Mouse (Mus musculus): ENCODE measurements around the gene Pcdh8. TPM values are rescaled to one million over a fixed set of nuclear protein-coding genes. Genes with fewer than 3 reads are reported as not detected.

Gene Pcdh8
- polyA plus RNA-seq, 1 experiment from 2014 or later, result 1.4 TPM

DNA sequence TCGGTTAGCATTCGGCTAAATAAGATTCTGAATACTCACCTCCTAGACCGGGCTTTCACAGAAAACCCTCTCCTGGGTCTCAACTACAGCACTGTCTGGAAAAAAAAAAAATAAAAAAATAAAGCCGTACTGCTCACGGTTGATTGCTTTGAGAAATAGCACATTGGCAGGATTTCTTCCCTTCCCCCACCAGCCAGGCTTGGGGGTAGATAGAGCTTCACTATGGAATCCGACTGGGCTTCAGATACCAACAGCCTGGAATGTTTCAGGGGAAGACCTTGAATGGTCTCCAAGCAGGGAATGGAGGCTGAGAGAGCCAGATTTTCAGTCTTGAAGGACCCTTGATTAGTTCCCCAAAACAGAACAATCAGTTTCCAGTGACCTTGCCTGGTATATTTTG, 34.3 kb downstream of the Pcdh8 start:
- 47% methylated on average over 6 of the region's 6 CpGs for WGBS

GRCm38 (mm10) chr14:79733501-79733900, 37.6 kb downstream of the Pcdh8 start:
- no peak for ATAC-seq (replicated peaks; ENCODE audit: low FRiP score, low read depth)

More for the DNA sequence above, 34.3 kb downstream of the Pcdh8 start:
- DNase-seq (ENCODE audit: low spot score) (peak; percentile 15), ATAC-seq (replicated peaks; ENCODE audit: low FRiP score, low read depth) (no peak)
- H3K27me3 ChIP-seq (ENCODE audit: insufficient read depth, low read length), result no peaks in the 10 kb centered on the region
- no peak overlapping the region for H3K4me2 ChIP-seq (ENCODE audit: low read length)
- TF ChIP-seq CTCF (IDR thresholded peaks at IDR 0.05; ENCODE audit: low read depth), result no peak
- no peaks in the 10 kb centered on the region for H3K9me3 ChIP-seq (replicated peaks; ENCODE audit: low read length)
- H3K27ac ChIP-seq, result no peak overlapping the region
- no peaks in the 10 kb centered on the region for H3K36me3 ChIP-seq (ENCODE audit: insufficient read depth, low read length)
- H3K9ac ChIP-seq (ENCODE audit: low read depth, low read length), result no peak overlapping the region
- no peak overlapping the region for H3K4me3 ChIP-seq (replicated peaks; ENCODE audit: low read depth, low read length)
- H3K4me1 ChIP-seq (replicated peaks; ENCODE audit: insufficient read depth, low read length), result no peaks in the 10 kb centered on the region

GRCm38 (mm10) chr14:79728811-79729210, 42.3 kb downstream of the Pcdh8 start:
- Histone ChIP-seq H3K9ac (ENCODE audit: low read depth, low read length) (no peak overlapping the region), H3K4me3 (replicated peaks; ENCODE audit: low read depth, low read length) (no peak overlapping the region), H3K27me3 (ENCODE audit: insufficient read depth, low read length) (no peaks in the 10 kb centered on the region), H3K4me2 (ENCODE audit: low read length) (no peak overlapping the region), H3K4me1 (replicated peaks; ENCODE audit: insufficient read depth, low read length) (no peaks in the 10 kb centered on the region), H3K27ac (no peak overlapping the region), H3K9me3 (replicated peaks; ENCODE audit: low read length) (no peaks in the 10 kb centered on the region), H3K36me3 (ENCODE audit: insufficient read depth, low read length) (no peaks in the 10 kb centered on the region)
- DNase-seq (ENCODE audit: low spot score) (no peak), ATAC-seq (replicated peaks; ENCODE audit: low FRiP score, low read depth) (no peak)
- 72% methylated on average over 6 of the region's 6 CpGs for WGBS
- TF ChIP-seq CTCF (IDR thresholded peaks at IDR 0.05; ENCODE audit: low read depth), result no peak

More at GRCm38 (mm10) chr14:79733501-79733900, 37.6 kb downstream of the Pcdh8 start:
- Histone ChIP-seq H3K9me3 (replicated peaks; ENCODE audit: low read length) (no peaks in the 10 kb centered on the region), H3K27ac (no peak overlapping the region), H3K4me3 (replicated peaks; ENCODE audit: low read depth, low read length) (no peak overlapping the region), H3K27me3 (ENCODE audit: insufficient read depth, low read length) (no peaks in the 10 kb centered on the region), H3K4me1 (replicated peaks; ENCODE audit: insufficient read depth, low read length) (no peaks in the 10 kb centered on the region), H3K36me3 (ENCODE audit: insufficient read depth, low read length) (no peaks in the 10 kb centered on the region), H3K4me2 (ENCODE audit: low read length) (no peak overlapping the region), H3K9ac (ENCODE audit: low read depth, low read length) (no peak overlapping the region)
- WGBS, result 80% methylated on average over 6 of the region's 6 CpGs
- TF ChIP-seq CTCF (IDR thresholded peaks at IDR 0.05; ENCODE audit: low read depth), result no peak
- no peak for DNase-seq (ENCODE audit: low spot score)

DNA sequence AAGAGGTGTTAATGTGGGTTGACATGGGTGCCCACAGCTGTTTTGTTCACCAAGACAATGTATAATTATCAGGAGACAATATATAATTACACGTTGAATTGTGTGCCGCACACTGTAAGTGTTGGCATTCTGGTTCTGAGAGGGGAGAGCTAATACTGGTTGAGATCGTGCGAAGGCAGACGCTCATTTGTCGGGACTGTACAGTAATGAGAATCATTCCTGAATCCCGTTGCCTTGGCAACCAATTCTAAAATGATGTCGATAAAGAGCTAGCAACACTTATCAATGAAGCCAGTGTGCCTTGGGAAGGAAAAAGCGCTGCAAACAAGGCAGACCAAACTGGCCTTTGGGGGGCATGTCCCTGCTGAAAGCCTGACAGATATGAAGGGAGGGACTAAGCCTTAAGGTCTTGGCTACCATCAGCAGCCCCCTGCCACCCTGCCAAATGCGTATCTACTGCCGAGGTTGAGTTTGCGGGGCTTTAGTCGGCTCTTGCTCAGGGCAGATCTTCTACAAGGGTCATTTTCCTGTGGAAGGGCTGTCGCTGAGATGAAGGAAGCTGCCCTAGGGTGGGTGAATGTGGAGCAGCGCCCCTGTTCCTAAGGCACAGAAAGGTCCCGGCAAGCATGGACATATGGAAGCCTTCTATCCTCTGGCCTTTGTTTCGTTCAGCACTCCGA, 47.0 kb downstream of the Pcdh8 start:
- no peak overlapping the region for H3K9ac ChIP-seq (ENCODE audit: low read depth, low read length)
- no peak for ATAC-seq (replicated peaks; ENCODE audit: low FRiP score, low read depth)
- H3K9me3 ChIP-seq (replicated peaks; ENCODE audit: low read length), result no peaks in the 10 kb centered on the region
- no peak overlapping the region for H3K27ac ChIP-seq
- 83% methylated on average over 18 of the region's 18 CpGs for WGBS
- H3K4me1 ChIP-seq (replicated peaks; ENCODE audit: insufficient read depth, low read length), result no peaks in the 10 kb centered on the region
- H3K4me3 ChIP-seq (replicated peaks; ENCODE audit: low read depth, low read length), result no peak overlapping the region
- no peaks in the 10 kb centered on the region for H3K27me3 ChIP-seq (ENCODE audit: insufficient read depth, low read length)
- DNase-seq (ENCODE audit: low spot score), result no peak
- no peak for TF ChIP-seq CTCF (IDR thresholded peaks at IDR 0.05; ENCODE audit: low read depth)
- no peaks in the 10 kb centered on the region for H3K36me3 ChIP-seq (ENCODE audit: insufficient read depth, low read length)
- H3K4me2 ChIP-seq (ENCODE audit: low read length), result no peak overlapping the region

DNA sequence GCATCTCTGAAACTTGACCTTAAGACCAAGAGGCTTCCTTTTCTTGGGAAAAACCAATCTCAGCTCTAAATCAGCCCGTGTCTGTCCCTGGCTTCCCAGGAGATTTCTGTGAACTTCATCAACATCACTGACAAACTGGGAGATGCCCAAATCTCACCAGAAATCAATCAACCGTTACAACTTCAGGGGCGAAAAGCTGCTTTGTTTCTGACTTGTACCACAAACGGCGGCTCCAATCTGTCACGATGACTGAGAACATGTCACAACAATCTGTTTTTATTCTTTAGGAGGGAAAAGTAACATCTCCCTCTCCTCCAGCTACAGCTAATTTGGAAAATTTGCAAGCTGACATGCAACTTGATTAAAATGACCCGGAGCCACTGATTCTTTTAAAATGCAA, 48.9 kb downstream of the Pcdh8 start:
- no peak for TF ChIP-seq CTCF (IDR thresholded peaks at IDR 0.05; ENCODE audit: low read depth)
- H3K27ac ChIP-seq, result no peak overlapping the region
- H3K4me2 ChIP-seq (ENCODE audit: low read length), result no peak overlapping the region
- 31% methylated on average over 7 of the region's 7 CpGs for WGBS
- DNase-seq (ENCODE audit: low spot score) (no peak), ATAC-seq (replicated peaks; ENCODE audit: low FRiP score, low read depth) (no peak)
- H3K4me3 ChIP-seq (replicated peaks; ENCODE audit: low read depth, low read length), result no peak overlapping the region
- no peaks in the 10 kb centered on the region for H3K9me3 ChIP-seq (replicated peaks; ENCODE audit: low read length)
- H3K4me1 ChIP-seq (replicated peaks; ENCODE audit: insufficient read depth, low read length), result no peaks in the 10 kb centered on the region
- H3K27me3 ChIP-seq (ENCODE audit: insufficient read depth, low read length), result no peaks in the 10 kb centered on the region
- H3K9ac ChIP-seq (ENCODE audit: low read depth, low read length), result no peak overlapping the region
- H3K36me3 ChIP-seq (ENCODE audit: insufficient read depth, low read length), result no peaks in the 10 kb centered on the region

MicroRNAs within 50 kb of the gene (microRNA counts, 519-probe panel; counts per million panel counts)
- 330 counts per million, percentile 68 among the panel's probes with 10 or more counts for microRNA mmu-miR-759

Small RNAs within 50 kb of the gene (microRNA-seq; reads per million reads assigned to microRNA genes)
- not detected for gene Mir759

Other genes with a start within 250 kb of the Pcdh8 start
- 119 and 122 TPM in 2 replicates for gene Sugt1, start 183.6 kb downstream of the Pcdh8 start, polyA plus RNA-seq (2015; fragmentation: Nextera tagmentation; extraction: Ambion mirVana)
- 1.7 and 3.1 TPM in 2 replicates for gene Cnmd, start 109.1 kb downstream of the Pcdh8 start, polyA plus RNA-seq (2015; fragmentation: Nextera tagmentation; extraction: Ambion mirVana)
- gene Olfm4, start 212.8 kb upstream of the Pcdh8 start, polyA plus RNA-seq (2015; fragmentation: Nextera tagmentation; extraction: Ambion mirVana), result 2.7 and 2.8 TPM in 2 replicates